Mouse (Mus musculus) brown adipose tissue, adult 24 weeks (tissue): ENCODE results near the gene Sdk1. TPM values are rescaled to one million over a fixed set of nuclear protein-coding genes. Genes with fewer than 3 reads are reported as not detected.
"Not testable (repeated sequence)": the region's sequence is repeated elsewhere in the genome, so short reads cannot be mapped to it uniquely, and the experiment has no call there.

Experiments used
- H3K27ac ChIP-seq: fragments of 200-500 bp; replicated peaks from 2 replicates; pipeline ENCODE4 v1.5.1; 2012; ENCODE audit warnings: low read depth, mild to moderate bottlenecking, low read length
- H3K4me1 ChIP-seq: fragments of 200-500 bp; 2 replicates; pipeline ENCODE4 v1.6.1; 2012; ENCODE audit warnings: low read length, mixed read lengths; ENCODE audit not compliant: control insufficient read depth, insufficient read depth, insufficient read length
- H3K4me3 ChIP-seq: fragments of 200-500 bp; 2 replicates; pipeline ENCODE4 v1.5.1; 2012; ENCODE audit warnings: low read depth, mild to moderate bottlenecking, low read length, moderate library complexity; ENCODE audit not compliant: insufficient read depth
- polyA plus RNA-seq: library from polyadenylated mRNA; stranded (reverse); fragments of >200 nt; gene quantifications from 2 replicates; pipeline ENCODE4 v1.2.4, GENCODE M21; 2012; ENCODE audit not compliant: missing spikeins, insufficient read depth, insufficient read length

Sdk1 gene
- polyA plus RNA-seq, 1 experiment: 0.24 TPM

GRCm38 (mm10) chr5:141612721-141613120 is 371.4 kb downstream of the Sdk1 start:
- no peak overlapping the region for H3K27ac ChIP-seq
- H3K4me3 ChIP-seq: no peak overlapping the region
- no peaks in the 10 kb centered on the region for H3K4me1 ChIP-seq

DNA sequence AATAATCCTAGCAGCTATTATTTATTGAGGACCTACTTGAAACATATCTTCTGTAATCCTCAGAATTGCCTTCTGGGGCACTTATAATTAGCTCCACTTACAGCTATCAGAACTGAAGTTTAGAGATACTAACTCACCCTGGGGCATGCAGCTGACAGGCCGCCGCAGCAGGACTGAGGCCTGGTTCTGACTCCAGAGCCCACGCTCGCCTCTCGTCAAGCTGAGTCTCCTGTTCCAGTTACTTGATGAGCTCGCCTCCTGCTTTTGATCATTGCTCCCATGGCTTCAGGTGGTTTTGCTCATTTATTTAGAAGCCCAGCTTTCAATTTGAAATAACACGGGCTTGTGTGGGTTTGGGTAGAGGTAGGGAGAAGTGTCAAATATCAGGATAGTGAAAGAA is 374.5 kb downstream of the Sdk1 start:
- Histone ChIP-seq H3K4me1 (no peaks in the 10 kb centered on the region), H3K27ac (no peak overlapping the region), H3K4me3 (no peak overlapping the region)

GRCm38 (mm10) chr5:141617660-141618059 is 376.4 kb downstream of the Sdk1 start:
- H3K4me1 ChIP-seq: no peaks in the 10 kb centered on the region
- H3K27ac ChIP-seq: no peak overlapping the region
- no peak overlapping the region for H3K4me3 ChIP-seq

GRCm38 (mm10) chr5:141625401-141625800 is 384.1 kb downstream of the Sdk1 start:
- Histone ChIP-seq H3K4me1 (no peaks in the 10 kb centered on the region), H3K4me3 (no peak overlapping the region), H3K27ac (no peak overlapping the region)

DNA sequence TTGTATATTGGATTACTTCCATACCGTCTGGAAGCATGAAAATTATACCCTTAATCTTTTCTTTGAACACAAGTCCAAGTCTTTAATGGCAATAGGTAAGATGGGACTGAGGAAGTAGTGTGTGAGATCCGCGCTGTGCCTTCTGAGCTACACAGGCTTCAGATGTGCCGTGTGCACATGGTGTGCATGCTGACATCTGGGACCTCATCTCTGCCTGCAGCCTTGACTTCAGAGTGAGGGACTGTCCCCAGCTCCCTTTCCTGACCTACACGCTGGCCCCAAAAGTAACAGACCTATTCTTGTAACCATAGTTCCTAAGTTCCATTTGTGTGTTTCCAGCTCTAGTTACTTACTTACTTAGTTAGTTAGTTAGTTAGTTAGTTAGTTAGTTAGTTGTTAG is 390.4 kb downstream of the Sdk1 start:
- Histone ChIP-seq H3K4me1 (no peaks in the 10 kb centered on the region), H3K27ac (no peak overlapping the region), H3K4me3 (no peak overlapping the region)

DNA sequence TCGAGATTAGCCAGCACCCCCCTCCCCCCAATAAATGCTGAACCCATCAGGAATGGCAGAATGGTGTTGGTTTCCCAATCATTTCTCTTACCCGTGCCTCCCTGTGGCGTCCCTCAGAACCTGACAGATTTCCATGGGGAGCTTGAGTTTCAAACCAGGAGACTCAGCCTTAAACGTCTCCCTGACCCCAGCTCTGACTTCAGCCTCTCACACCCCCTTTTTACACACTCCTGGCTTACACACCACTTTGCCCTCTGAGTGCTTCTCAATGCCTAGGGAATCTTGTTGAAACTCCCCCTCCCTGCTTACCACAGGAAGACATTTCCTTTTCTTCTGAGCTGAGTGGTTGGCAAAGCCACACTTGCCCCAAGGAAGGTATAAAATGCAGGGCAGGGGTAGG is 392.0 kb downstream of the Sdk1 start:
- no peak overlapping the region for H3K4me3 ChIP-seq
- H3K4me1 ChIP-seq: no peaks in the 10 kb centered on the region
- no peak overlapping the region for H3K27ac ChIP-seq

- no peak overlapping the region for H3K4me3 ChIP-seq
- no peak overlapping the region for H3K27ac ChIP-seq
- H3K4me1 ChIP-seq: no peaks in the 10 kb centered on the region
Measured at GRCm38 (mm10) chr5:141636406-141636805, 395.1 kb downstream of the Sdk1 start.

DNA sequence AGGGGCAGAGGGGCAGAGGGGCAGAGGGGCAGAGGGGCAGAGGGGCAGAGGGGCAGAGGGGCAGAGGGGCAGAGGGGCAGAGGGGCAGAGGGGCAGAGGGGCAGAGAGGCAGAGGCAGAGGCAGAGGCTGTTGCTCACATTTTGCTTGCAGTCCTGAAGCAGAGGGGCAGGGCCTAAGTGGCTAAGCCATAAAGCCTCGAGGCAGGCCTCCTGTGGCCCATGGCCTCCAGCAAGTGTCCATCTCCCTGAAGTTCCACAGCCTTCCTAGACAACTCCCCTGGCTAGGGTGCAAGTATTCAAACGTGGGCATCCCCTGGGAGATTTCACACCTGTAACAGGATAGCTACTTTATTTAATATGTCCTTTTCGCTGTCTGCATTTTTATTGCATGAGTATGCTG is 395.8 kb downstream of the Sdk1 start:
- H3K4me3 ChIP-seq, H3K4me1 ChIP-seq, H3K27ac ChIP-seq: not testable (repeated sequence)

DNA sequence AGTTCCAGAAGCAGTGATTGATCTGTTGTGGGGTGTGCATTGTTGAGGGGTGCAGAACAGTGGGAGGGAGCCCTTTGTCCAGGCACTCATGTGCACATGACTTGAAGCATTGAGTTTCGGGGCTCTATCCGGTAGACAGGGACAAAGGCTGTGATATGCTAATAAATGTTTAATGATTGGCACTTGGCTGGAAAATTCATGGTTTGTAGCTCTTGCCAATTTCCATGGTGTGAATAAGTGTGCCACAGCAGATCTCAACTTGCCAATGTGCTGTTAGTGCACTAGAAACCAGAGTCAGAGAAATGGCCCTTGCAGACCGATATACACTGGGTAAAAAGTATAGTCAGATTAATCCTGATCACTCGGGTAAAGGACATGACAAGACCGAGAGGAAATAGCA is 404.4 kb downstream of the Sdk1 start:
- 0 out of 2 replicates have a peak, but pooled peaks cover 3% of the 10 kb centered on the region for H3K4me1 ChIP-seq
- no peak overlapping the region for H3K27ac ChIP-seq
- no peak overlapping the region for H3K4me3 ChIP-seq

DNA sequence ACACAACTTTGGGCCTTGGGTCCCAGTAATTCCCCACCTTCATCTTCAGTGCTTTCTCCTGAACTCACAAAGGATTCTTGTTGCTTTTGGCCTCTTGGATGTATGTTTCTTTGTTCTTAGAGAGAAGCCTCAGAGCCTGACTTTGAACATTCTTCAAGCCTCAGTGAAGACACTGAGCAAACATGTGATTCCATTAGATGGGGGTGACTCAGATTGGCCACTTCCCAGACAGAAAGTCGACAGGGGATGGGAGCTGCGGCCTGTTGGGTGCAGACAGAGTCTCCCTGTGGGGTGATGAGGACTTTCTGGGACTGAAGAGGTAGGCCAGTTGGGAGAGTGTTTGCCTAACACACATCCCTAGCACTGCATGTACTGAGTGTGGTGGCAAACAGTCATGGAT is 405.3 kb downstream of the Sdk1 start:
- no peak overlapping the region for H3K4me3 ChIP-seq
- H3K27ac ChIP-seq: no peak overlapping the region
- 0 out of 2 replicates have a peak, but pooled peaks cover 5% of the 10 kb centered on the region for H3K4me1 ChIP-seq

DNA sequence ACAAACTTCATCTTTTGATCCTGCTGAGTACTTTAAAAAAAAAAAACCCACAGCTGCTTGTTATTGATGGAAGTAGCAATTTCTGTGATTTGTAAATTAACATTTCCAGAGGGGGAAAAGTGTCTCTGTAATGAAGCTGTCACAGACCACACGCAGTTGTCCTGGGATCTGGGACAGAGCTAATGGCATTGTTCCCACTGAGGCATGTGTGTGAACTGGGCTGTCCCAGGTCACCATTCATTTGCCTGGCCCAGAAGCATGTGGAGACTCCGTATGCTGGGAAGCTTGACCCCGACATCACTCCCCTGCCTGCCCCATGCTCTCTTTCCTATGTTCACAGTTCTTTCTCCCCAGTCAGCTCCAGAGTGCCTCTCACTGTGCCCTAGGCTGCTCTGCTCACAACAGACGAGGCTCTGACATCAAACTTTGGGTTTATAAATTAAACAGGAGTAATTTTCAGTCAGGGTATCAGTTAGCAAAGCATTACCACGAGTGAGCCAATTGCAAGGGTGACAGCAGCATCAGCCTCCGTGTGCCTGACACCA is 408.6 kb downstream of the Sdk1 start:
- Histone ChIP-seq H3K4me3 (no peak overlapping the region), H3K4me1 (0 out of 2 replicates have a peak, but pooled peaks cover 5% of the 10 kb centered on the region), H3K27ac (no peak overlapping the region)

- H3K27ac ChIP-seq: no peak overlapping the region
- H3K4me3 ChIP-seq: no peak overlapping the region
- H3K4me1 ChIP-seq: 0 out of 2 replicates have a peak, but pooled peaks cover 5% of the 10 kb centered on the region
Measured at GRCm38 (mm10) chr5:141651690-141652377, 410.5 kb downstream of the Sdk1 start.

DNA sequence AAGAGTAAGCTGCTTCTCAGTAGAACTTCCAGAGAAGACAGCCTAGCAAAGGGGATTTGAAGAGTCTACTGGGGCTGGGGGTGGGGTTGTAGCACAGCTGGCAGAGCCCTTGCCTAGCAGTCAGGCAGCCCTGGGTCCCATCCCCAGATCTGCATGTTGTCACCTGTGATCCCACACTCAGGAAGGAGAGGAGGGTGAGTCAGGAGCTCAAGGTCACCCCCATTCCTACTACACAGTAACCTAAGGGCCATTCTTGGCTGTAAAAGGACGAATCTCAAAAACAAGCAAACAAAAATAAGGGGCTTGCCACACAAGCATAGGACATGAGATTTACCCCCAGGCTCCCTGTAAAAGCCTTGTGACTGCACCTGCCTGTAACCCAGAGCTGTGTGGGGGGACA is 435.1 kb downstream of the Sdk1 start:
- Histone ChIP-seq H3K4me3 (no peak overlapping the region), H3K4me1 (no peaks in the 10 kb centered on the region), H3K27ac (no peak overlapping the region)

- H3K27ac ChIP-seq: no peak overlapping the region
- H3K4me3 ChIP-seq: no peak overlapping the region
- no peaks in the 10 kb centered on the region for H3K4me1 ChIP-seq
Measured at GRCm38 (mm10) chr5:141677034-141677433, 435.7 kb downstream of the Sdk1 start.

DNA sequence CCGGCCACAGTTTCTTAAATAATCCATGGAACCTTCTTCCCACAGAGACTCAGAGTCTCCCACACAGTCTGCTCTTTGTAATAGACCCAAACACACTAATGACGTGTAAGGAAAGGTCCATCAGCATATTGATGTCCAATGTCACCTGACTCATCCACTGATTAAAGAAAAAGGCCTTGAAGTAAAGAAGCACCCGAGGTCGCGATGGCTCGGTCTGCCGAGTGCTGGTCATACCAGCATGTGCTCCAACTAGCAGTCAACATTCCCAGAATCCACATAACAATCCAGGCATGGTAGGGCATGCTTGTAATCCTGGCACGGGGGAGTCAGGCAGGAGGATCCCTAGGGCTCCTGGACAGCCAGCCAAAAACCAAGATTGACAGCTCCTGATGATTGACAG is 436.6 kb downstream of the Sdk1 start:
- no peak overlapping the region for H3K4me3 ChIP-seq
- no peak overlapping the region for H3K27ac ChIP-seq
- no peaks in the 10 kb centered on the region for H3K4me1 ChIP-seq

- no peak overlapping the region for H3K4me3 ChIP-seq
- no peak overlapping the region for H3K27ac ChIP-seq
- no peaks in the 10 kb centered on the region for H3K4me1 ChIP-seq
Measured at GRCm38 (mm10) chr5:141686876-141687420, 445.7 kb downstream of the Sdk1 start.
